In the genomic region with DNA sequence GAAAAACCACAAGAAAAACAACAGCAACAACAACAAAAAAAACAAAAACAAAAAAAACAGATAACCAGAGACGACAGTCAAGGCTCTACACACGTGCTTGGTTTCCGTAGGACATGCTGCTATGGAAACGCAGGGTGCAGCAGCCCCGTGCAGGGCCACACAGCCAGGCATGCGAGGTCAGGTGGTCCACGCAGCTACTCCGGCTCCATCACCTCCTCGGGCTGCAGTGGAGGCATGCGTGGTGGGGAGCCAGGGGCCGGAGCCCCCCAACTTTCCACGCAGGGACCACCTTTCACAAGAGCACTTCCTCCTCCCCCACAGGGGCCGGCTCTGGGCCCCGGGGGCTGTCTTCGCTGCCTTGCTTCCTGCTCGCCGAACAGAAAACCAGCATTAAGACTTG, we compare ENCODE assay signal across 12 mouse cellular contexts. TPM values are rescaled to one million over a fixed set of nuclear protein-coding genes. Genes with fewer than 3 reads are reported as not detected.
DNase-seq lines count a peak whose midpoint lies in the region; ATAC-seq lines count a peak whose summit lies in the region.
"Had no signal": no experiment of that assay in that cellular context is flagged by ENCODE, and none has a peak within 500 bp of the region (broad histone marks: within the 10 kb centered on the region; RNA-seq: fewer than 3 reads in every experiment).

No protein-coding gene starts in this region.

- no peak for DNase-seq in heart, adult 9 months (ENCODE audit: low spot score in 2 of 2)
- peak; percentile 62 for DNase-seq in CD4-positive, CD25-positive, alpha-beta regulatory T cell, adult 2 months (ENCODE audit: low read depth, low spot score)
- no peak for DNase-seq in embryonic facial prominence, embryonic 14.5 days (ENCODE audit: low spot score)
- DNase-seq in lung, postnatal 14 days = no peak
- DNase-seq in adrenal gland, postnatal 14 days = no peak
- no peak for DNase-seq in gastrocnemius, postnatal 4 days (ENCODE audit: low spot score in 2 of 2)
- DNase-seq: lung, embryonic 14.5 days had no signal

- peaks cover 8% of the 10 kb centered on the region; the same call in 1 of the 2 replicates for H3K4me1 ChIP-seq in heart, embryonic 16.5 days (ENCODE audit: control insufficient read depth, insufficient read depth, low read length)
- peaks cover 7% of the 10 kb centered on the region for H3K4me1 ChIP-seq in embryonic facial prominence, embryonic 14.5 days (ENCODE audit: control insufficient read depth, insufficient read depth, low read length)
- H3K4me1 ChIP-seq: hindbrain, embryonic 15.5 days had no signal

- WGBS in heart, embryonic 16.5 days = 58% methylated on average over 17 of the region's 17 CpGs
- WGBS in embryonic facial prominence, embryonic 14.5 days = 47% methylated on average over 14 of the region's 17 CpGs

- peak overlapping the region; percentile 27; the same call in 1 of the 2 replicates for H3K4me2 ChIP-seq in heart, embryonic 16.5 days (ENCODE audit: low read depth, low read length)
- peak overlapping the region; percentile 15; the same call in 1 of the 2 replicates for H3K4me2 ChIP-seq in embryonic facial prominence, embryonic 14.5 days (ENCODE audit: low read depth, low read length)
- H3K4me2 ChIP-seq: embryonic facial prominence, embryonic 12.5 days; hindbrain, embryonic 15.5 days; lung, embryonic 14.5 days had no signal

- no peak for ATAC-seq in heart, embryonic 16.5 days (replicated peaks; ENCODE audit: extremely low read depth, insufficient read depth, low FRiP score)
- no peak for ATAC-seq in embryonic facial prominence, embryonic 14.5 days (ENCODE audit: low read depth)
- ATAC-seq in megakaryocyte-erythroid progenitor cell, adult 5-6 weeks (replicated peaks; ENCODE audit: low FRiP score, low TSS enrichment, poor library complexity, severe bottlenecking) = peak; percentile 65; the same call in 1 of the 2 replicates

- H3K27me3 ChIP-seq in heart, embryonic 16.5 days (ENCODE audit: control insufficient read depth, insufficient read depth, low read length) = no peaks in the 10 kb centered on the region
- no peaks in the 10 kb centered on the region for H3K27me3 ChIP-seq in embryonic facial prominence, embryonic 14.5 days (replicated peaks; ENCODE audit: control insufficient read depth, insufficient read depth, low read length)
- H3K27me3 ChIP-seq: CH12.LX; embryonic facial prominence, embryonic 12.5 days; hindbrain, embryonic 15.5 days had no signal

- H3K9me3 ChIP-seq in heart, embryonic 16.5 days (replicated peaks; ENCODE audit: control insufficient read depth, low read length) = no peaks in the 10 kb centered on the region
- H3K9me3 ChIP-seq in embryonic facial prominence, embryonic 14.5 days (ENCODE audit: control insufficient read depth, low read length) = no peaks in the 10 kb centered on the region
- H3K9me3 ChIP-seq: embryonic facial prominence, embryonic 12.5 days; hindbrain, embryonic 15.5 days had no signal

- no peak overlapping the region for H3K9ac ChIP-seq in heart, embryonic 16.5 days (ENCODE audit: low read length)
- H3K9ac ChIP-seq in embryonic facial prominence, embryonic 14.5 days (ENCODE audit: low read depth, low read length) = no peak overlapping the region
- H3K9ac ChIP-seq: embryonic facial prominence, embryonic 12.5 days; hindbrain, embryonic 15.5 days; lung, embryonic 14.5 days had no signal

- H3K27ac ChIP-seq in heart, embryonic 16.5 days (ENCODE audit: low read length) = no peak overlapping the region
- H3K27ac ChIP-seq in embryonic facial prominence, embryonic 14.5 days (replicated peaks; ENCODE audit: low read depth, low read length) = no peak overlapping the region; the same call in 1 of the 2 replicates
- H3K27ac ChIP-seq: embryonic facial prominence, embryonic 12.5 days; hindbrain, embryonic 15.5 days had no signal

- H3K36me3 ChIP-seq in heart, embryonic 16.5 days (ENCODE audit: control insufficient read depth, insufficient read depth) = no peaks in the 10 kb centered on the region
- H3K36me3 ChIP-seq in embryonic facial prominence, embryonic 14.5 days (ENCODE audit: control insufficient read depth, insufficient read depth, low read length) = peaks cover 13% of the 10 kb centered on the region; the same call in 1 of the 2 replicates

- no peak overlapping the region for H3K4me3 ChIP-seq in heart, embryonic 16.5 days (ENCODE audit: low read length)
- H3K4me3 ChIP-seq in embryonic facial prominence, embryonic 14.5 days (ENCODE audit: low read depth, low read length) = no peak overlapping the region
- H3K4me3 ChIP-seq: embryonic facial prominence, embryonic 12.5 days; hindbrain, embryonic 15.5 days had no signal

RNA-seq across cellular contexts. Expression of a gene that starts 26.5 kb away (rescaled TPM):
- 21.2 and 21.7 TPM in 2 replicates for polyA plus RNA-seq in heart, embryonic 16.5 days (2015; fragmentation: Nextera tagmentation; extraction: Ambion mirVana)
- 20.1 and 22.2 TPM in 2 replicates for polyA plus RNA-seq in embryonic facial prominence, embryonic 14.5 days (2014; fragmentation: Nextera tagmentation; extraction: Ambion mirVana)
- total RNA-seq in megakaryocyte-erythroid progenitor cell, adult 5-6 weeks (2014; fragmentation: Nextera tagmentation) = 15.5 and 29.1 TPM in 2 replicates
- 5.7 and 8.8 TPM in 2 replicates for total RNA-seq in megakaryocyte-erythroid progenitor cell, adult 5-6 weeks (2017)
- 33.2 and 34.9 TPM in 2 replicates for total RNA-seq in adrenal gland, postnatal 14 days (2021)
- 10 to 100 TPM; 13.4 to 15.4 TPM for total RNA-seq in gastrocnemius, postnatal 4 days (2021)

RNA-seq across cellular contexts. Expression of a gene that starts 45.3 kb away (rescaled TPM):
- 12.6 and 13.8 TPM in 2 replicates for polyA plus RNA-seq in heart, embryonic 16.5 days (2015; fragmentation: Nextera tagmentation; extraction: Ambion mirVana)
- polyA plus RNA-seq in embryonic facial prominence, embryonic 14.5 days (2014; fragmentation: Nextera tagmentation; extraction: Ambion mirVana) = 27.7 and 28.4 TPM in 2 replicates
- total RNA-seq in megakaryocyte-erythroid progenitor cell, adult 5-6 weeks (2014; fragmentation: Nextera tagmentation) = 39.0 and 40.9 TPM in 2 replicates
- total RNA-seq in megakaryocyte-erythroid progenitor cell, adult 5-6 weeks (2017) = 15.8 and 18.4 TPM in 2 replicates
- 21.3 and 30.5 TPM in 2 replicates for total RNA-seq in adrenal gland, postnatal 14 days (2021)
- total RNA-seq in gastrocnemius, postnatal 4 days (2021) = 10 to 100 TPM; 21.1 to 22.5 TPM
